Mouse (Mus musculus): ENCODE measurements around the gene Itm2c.

Gene Itm2c

GRCm38 (mm10) chr1:85894231-85894747 lies at the start of gene Itm2c:
Gene Itm2c (plus strand): TSS chr1:85894281.
- DNase-seq (ENCODE audit: low read depth), result peak; percentile 91

GRCm38 (mm10) chr1:85844981-85845380 lies 49.1 kb upstream of the Itm2c start:
- DNase-seq (ENCODE audit: low read depth), result no peak

- no peak for DNase-seq (ENCODE audit: low read depth)
These were observed 48.6 kb upstream of the Itm2c start for GRCm38 (mm10) chr1:85845476-85845875.

- no peak for DNase-seq (ENCODE audit: low read depth)
These were observed 45.1 kb upstream of the Itm2c start for GRCm38 (mm10) chr1:85849016-85849415.

DNA sequence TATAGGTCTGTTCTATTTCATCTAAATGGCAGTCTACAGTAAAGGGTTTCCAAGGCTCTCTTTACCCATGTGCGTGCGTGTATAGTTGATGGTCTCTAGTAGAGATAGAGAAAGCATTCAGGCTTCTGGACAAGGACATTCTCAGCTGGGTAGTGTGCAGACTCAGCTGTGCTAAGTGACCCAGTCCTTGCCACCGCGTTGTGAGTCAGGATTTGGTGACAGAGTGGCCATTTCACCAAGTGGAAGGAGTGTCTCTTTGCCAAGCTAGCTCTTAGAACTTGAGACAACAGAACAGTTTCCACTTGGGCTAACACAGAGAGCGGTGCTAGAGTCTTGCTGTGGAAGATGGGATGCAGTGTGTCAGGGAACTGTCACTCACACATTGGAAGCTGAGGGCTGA lies 43.2 kb upstream of the Itm2c start:
- DNase-seq (ENCODE audit: low read depth), result no peak

GRCm38 (mm10) chr1:85852996-85853689 lies 40.9 kb upstream of the Itm2c start:
- peak; percentile 87 for DNase-seq (ENCODE audit: low read depth)

DNA sequence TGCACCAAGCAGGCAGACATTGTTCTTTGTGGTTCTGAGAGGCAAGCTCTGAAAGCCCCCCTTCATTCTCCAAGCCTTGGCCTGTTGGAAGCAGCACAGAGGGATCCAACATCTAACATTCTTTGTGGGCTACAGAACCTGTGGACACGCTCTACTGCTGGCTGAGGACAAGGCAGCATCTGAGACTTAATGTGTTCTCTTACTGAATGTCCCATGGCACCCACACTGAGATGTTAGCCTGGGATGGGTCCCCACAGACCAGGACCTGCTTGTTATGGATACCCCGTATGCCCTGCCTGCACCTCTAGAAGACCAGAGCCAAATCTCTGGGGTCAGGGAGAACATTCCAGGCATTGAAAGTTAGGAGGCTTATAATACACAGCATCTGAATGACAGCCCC lies 40.2 kb upstream of the Itm2c start:
- DNase-seq (ENCODE audit: low read depth), result no peak

- no peak for DNase-seq (ENCODE audit: low read depth)
These were observed 39.6 kb upstream of the Itm2c start for GRCm38 (mm10) chr1:85854475-85854874.

DNA sequence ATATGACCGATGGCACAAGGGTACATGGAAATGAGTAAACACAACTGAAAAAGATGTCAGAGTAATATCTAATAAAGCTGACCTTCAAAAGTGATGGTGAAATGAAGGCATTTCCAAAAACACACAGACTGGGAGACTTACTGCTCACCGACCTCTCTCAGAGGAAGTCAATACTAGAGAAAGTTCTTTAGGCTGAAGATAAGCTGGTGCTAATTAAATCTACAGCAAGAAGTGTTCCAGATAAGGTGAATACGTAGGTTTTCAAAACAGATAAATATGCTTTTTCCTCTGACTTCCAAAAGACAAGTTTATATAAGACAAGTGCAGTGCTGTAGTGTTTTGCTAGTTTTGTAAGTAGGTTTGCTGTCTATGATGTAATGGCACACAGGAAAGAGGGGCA lies 37.8 kb upstream of the Itm2c start:
- no peak for DNase-seq (ENCODE audit: low read depth)

- DNase-seq (ENCODE audit: low read depth), result no peak
These were observed 36.8 kb upstream of the Itm2c start for GRCm38 (mm10) chr1:85857261-85857754.

GRCm38 (mm10) chr1:85864383-85864782 lies 29.7 kb upstream of the Itm2c start:
- no peak for DNase-seq (ENCODE audit: low read depth)

GRCm38 (mm10) chr1:85870001-85870400 lies 24.1 kb upstream of the Itm2c start:
- DNase-seq (ENCODE audit: low read depth), result no peak

GRCm38 (mm10) chr1:85870546-85870945 lies 23.5 kb upstream of the Itm2c start:
- DNase-seq (ENCODE audit: low read depth), result no peak

GRCm38 (mm10) chr1:85882003-85882402 lies 12.1 kb upstream of the Itm2c start:
- DNase-seq (ENCODE audit: low read depth), result no peak

- DNase-seq (ENCODE audit: low read depth), result no peak
These were observed 6.9 kb upstream of the Itm2c start for GRCm38 (mm10) chr1:85887221-85887620.

DNA sequence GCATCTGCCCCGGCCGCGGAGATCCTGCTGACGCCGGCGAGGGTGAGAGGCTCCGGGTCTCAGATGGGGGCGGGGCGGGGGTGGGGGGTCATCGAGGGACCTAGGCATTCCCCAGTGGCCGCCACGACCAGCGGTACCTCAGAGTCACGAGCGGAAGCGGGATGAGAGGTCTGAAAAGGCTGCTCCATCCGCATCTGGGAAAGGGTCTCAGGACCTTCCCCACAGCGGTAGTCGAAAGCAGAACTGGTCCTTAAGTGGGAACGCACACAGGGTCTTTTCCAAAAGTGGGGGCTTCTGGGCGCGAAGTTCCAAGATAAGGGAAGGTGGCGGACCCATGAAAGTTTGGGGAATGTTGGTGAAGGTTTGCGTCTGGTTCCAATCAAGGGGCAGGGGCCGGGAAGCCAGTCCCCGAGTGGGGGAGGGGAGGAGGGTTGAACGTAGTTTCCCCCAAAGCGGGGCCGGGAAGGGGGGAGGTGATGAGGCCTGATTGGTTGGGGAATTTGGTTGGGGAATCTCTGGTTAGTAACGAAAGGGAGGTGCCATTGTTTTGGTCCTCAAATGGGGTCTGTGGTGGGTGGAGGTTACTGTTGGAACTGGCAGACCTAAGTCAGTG lies 773 bp downstream of the Itm2c start:
- peak; percentile 80 for DNase-seq (ENCODE audit: low read depth)

DNA sequence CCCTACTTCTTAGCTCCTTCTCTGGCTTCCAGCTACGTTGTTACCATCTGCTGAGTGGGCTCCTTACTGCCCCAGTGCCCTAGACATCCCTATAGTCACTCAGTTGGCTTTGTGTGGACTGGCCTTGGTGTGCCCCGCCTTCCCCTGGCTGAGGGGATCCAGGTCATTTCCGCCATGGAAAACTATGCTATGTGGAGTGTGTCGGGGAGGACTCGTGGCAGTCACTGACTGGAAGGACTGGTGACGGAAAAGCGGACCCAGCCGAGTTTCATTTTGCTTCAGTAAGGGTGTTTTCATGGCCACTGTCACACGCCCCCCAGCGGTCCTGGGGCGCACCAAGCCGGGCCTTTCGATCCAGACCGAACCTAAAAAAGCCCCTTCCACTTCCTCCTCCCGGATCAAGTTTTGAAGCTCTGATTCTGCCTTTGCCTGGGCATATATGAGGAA lies 1.3 kb downstream of the Itm2c start:
- peak; percentile 79 for DNase-seq (ENCODE audit: low read depth)

DNA sequence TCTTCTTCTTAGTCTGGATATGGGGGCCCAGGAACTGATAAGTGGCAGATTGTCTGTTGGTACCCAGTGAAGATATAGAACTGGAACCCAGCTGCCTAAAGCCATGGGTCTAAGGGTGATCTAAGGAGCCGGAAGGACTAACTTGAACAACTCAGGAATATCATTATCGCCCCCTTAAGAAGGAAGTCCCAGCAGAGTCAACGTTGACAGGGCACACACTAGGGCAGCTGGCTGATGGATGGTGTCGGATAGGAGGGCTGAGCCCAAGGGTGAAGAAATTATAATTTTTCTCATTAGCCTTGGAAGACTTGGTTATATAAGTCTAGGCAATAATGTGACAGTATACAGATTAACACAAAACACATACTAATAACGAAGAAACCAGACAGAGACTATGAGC lies 2.0 kb downstream of the Itm2c start:
- DNase-seq (ENCODE audit: low read depth), result no peak

DNA sequence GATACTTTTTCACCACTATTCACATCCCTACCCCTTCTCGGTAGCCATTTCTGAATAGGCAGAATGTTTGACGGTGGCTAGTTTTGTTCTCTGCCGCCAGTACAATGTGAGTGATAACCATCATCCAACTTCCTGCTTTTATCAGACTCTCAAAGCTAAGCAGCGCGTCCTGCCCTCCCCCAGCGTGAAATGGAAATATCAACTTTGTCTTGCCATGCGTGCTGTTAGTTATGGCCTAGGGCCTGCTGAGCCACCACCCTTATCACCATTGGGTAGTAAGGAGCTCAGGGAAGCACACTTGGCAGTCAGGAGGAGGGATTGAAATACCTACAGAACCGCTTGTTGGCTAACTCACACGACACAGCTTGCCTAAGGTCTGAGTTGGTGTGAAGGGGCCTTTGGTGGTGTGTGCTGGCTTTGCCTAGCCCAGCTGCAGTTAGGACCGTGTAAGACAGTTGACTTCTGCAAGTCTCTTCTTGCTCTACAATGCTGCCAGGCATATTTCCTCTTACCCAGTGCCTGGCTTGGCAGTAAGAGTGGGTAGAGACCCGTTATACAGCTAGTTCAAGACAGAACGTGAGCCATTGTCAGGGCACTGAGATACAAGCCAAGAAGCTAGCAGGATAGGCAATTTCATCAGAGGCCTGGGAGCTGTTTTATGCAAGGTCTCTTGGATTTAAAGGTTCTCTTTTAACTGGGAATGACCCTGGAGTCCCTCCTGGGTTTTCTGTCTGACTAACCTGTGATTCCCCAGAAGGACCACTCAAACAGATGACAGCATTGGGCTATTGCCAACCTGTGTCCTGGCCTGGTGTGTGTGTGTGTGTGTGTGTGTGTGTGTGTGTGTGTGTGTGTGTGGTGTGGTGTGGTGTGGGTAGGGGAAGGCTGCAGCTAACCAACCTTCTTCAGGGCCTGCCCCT lies 3.0 kb downstream of the Itm2c start:
- DNase-seq (ENCODE audit: low read depth), result no peak

GRCm38 (mm10) chr1:85897901-85898760 lies 4.0 kb downstream of the Itm2c start:
- DNase-seq (ENCODE audit: low read depth), result peak; percentile 50

DNA sequence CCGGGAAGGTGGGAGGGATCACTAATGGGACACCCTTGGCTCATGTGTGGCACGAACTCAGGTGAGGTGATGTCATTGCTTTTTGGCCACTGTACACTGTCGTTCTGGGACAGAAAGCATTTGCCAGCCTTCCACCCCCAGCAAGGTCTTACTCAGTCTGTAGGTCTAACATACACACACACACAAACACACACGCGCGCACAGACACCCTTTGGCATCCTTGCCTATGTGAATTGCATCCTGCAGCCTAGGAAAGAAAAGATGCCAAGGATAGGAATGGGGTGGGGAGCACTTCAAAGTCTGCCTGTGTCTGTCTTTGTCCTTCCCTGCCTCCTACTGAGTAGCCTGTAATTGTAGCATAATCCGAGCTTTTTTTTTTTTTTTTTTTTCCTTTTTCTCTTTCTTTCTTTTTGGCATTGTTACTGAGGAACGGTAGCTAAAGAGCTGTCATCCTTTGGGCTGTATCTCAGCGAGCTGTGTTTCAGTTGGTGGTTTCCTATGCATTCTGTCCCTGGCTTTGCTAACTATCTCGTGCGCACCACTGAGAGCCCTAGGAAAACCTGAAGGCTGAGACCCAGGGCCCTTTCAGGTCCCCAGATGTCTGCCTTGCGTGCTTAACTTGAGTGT lies 4.8 kb downstream of the Itm2c start:
- no peak for DNase-seq (ENCODE audit: low read depth)

Measured in NIH3T3 (cell line).